Mouse (Mus musculus) spleen, postnatal 10 days (tissue): ENCODE results near the gene D1Ertd622e.
"Not testable (repeated sequence)": the region's sequence is repeated elsewhere in the genome, so short reads cannot be mapped to it uniquely, and the experiment has no call there.

ENCODE experiments used
- DNase-seq, 2 experiments: peaks; one replicate each; pipeline ENCODE4 v3.0.0; 2021 to 2022; ENCODE audit warnings: low spot score in 2 of 2

D1Ertd622e gene

GRCm38 (mm10) chr1:97580680-97581079 lies 81.2 kb downstream of the D1Ertd622e start:
- DNase-seq = not testable (repeated sequence)

DNA sequence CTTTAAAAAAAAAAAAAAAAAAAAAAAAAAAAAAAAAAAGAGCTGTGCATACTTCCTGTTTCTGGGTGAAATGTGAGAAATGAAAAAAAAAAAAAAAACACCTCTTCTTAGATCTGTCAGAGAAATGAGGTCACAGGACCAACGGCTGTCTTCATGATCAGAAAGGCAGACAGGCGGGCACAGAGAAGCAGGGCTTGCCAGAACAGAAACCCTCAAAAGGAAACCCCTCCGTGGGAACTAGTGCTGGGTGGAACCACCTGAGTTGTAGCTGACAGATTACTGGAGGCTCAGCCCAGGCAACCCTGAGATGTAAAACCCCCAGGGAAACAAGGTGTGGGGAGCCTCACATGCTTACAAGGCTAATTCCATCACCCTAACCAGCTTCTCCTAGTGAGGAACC lies 81.6 kb downstream of the D1Ertd622e start:
- DNase-seq = peak in 1 of 2 experiments; percentile 51

DNA sequence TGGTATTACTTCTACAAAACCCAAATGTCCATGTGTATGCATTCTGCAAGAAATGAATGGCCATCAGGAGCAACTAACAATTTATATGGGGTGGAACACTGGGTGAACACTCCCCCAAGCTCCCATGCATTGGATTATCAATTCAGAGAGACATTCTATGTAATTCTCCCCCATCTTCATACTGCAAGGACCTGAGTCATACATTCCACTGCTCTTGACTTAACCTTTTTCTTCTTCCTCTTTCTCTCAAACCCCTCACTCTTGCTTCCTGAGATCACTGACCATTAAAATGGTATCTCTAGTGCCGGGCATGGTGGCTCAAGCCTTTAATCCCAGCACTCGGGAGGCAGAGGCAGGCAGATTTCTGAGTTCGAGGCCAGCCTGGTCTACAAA lies 83.9 kb downstream of the D1Ertd622e start:
- DNase-seq = no peak

GRCm38 (mm10) chr1:97577062-97578024 lies 84.5 kb downstream of the D1Ertd622e start:
- no peak for DNase-seq

- DNase-seq = no peak
Observed at GRCm38 (mm10) chr1:97576576-97576975, 85.3 kb downstream of the D1Ertd622e start.

DNA sequence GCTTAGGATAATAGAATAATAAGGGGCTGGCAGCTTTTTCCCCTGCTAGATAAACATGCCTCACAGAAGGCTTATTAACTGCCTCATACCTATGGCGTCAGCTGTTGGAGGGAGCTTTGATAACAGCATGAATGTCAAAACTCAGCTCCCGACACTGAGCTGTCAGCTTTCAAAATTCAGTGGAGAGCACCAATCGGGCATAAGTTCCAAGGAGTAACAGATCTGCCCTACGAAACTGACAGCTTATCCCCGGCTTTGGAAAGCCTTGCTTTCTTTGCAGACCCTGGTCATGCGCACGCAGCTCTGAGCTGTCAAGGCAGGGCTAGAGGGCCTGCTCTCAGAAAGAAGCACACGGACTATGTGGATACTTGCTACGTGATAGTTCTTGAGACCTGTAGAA lies 91.1 kb downstream of the D1Ertd622e start:
- no peak for DNase-seq

DNA sequence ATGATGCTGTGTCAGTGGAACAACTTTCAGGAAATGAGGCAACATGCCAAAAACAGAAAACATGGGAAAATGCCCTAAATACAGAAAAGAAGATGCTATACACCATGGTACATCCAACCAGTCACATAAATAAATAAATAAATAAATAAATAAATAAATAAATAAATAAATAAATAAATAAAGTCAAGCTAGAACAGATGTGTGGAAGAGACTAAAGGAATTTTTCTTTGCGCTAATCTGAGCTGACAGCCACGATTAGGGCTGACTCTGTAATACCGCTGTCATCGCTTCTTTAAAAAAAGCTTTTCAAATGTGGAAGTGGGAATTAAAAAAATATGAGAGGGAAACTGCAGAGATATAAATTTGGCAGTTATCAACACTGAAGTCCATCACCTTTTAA lies 93.9 kb downstream of the D1Ertd622e start:
- no peak for DNase-seq

GRCm38 (mm10) chr1:97564641-97565040 lies 97.2 kb downstream of the D1Ertd622e start:
- no peak for DNase-seq

DNA sequence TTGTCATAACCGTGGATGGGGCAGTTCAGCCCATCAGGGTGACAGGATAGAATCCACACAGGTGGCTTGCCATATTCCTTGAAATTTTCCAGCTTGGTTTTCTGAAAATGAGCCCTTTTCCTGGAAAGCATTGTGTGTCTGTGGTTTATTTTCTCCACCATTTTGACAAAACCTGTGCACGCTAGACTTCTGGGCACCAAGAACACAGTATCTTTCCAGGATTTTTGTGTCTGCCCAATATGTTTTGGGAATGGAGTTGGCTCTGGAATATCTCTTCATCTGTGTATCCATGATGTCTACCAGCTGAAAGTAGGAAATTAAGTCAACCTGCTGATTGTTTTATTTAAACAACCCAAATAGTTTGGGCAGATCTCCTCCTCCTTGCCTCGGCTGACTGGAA lies 99.0 kb downstream of the D1Ertd622e start:
- no peak for DNase-seq
